Mouse (Mus musculus): ENCODE results near the gene Pcsk2. TPM values are rescaled to one million over a fixed set of nuclear protein-coding genes. Genes with fewer than 3 reads are reported as not detected.

Pcsk2 gene
- total RNA-seq (2021) (1 to 10 TPM; 4.1 to 5.6 TPM), polyA plus RNA-seq (2012; rRNA removed) (0.77 and 0.96 TPM in 2 replicates)
- long read RNA-seq, full-length matches to known transcripts, result 9 of 12 reads
- long read RNA-seq, partial matches to known transcripts, result 2 of 12 reads
- long read RNA-seq, other reads (novel, unspliced or antisense), result 1 of 12 reads

GRCm38 (mm10) chr2:143545758-143546246 is at the start of gene Pcsk2:
TSS of gene Pcsk2 (plus strand) at chr2:143546156.
- peak; percentile 79 for DNase-seq

DNA sequence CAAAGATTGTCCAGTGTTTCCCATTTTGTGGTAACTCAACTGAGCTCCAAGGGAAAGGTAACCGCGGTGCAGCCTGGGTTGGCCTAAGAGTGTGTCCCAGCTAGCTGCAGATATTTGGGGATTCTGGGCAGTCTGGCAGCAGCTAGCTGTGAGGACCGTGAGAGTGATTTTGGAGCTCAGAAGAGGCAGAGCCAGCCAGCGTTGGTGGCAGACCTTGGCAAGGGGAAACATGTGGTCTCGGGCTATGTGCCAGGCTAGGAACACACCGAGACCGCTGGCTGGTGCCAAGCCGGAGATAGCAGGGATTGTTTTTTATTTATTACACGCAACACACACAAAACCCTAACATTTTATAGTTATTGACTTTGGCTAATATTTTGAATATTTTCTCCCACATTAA is 45.1 kb upstream of the Pcsk2 start:
- peak; percentile 20 for DNase-seq

DNA sequence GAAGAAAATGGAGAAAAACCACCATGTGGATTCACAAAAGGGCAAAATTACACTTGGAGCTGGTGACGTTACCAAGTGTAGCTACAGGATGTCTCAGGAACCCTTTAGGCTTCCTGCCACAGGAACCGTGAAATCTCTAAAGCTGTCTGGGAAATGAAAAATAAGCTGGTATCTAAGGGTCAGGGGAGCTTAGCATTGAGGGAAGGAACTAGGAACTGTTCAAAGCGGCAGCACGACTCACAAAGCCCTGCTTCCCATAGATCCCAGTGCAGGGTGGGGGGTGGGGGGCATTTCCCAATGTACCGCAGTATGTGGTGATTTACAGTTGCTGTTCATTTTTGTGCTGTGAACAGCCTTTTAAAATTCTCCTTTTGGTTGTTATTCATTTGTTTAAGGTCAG is 44.2 kb upstream of the Pcsk2 start:
- DNase-seq, result no peak

GRCm38 (mm10) chr2:143502203-143502602 is 43.8 kb upstream of the Pcsk2 start:
- DNase-seq, result no peak

- DNase-seq, result peak; percentile 53
These were observed 9.5 kb upstream of the Pcsk2 start for GRCm38 (mm10) chr2:143536485-143536884.

- DNase-seq, result no peak
These were observed 631 bp upstream of the Pcsk2 start for GRCm38 (mm10) chr2:143545299-143545751.

DNA sequence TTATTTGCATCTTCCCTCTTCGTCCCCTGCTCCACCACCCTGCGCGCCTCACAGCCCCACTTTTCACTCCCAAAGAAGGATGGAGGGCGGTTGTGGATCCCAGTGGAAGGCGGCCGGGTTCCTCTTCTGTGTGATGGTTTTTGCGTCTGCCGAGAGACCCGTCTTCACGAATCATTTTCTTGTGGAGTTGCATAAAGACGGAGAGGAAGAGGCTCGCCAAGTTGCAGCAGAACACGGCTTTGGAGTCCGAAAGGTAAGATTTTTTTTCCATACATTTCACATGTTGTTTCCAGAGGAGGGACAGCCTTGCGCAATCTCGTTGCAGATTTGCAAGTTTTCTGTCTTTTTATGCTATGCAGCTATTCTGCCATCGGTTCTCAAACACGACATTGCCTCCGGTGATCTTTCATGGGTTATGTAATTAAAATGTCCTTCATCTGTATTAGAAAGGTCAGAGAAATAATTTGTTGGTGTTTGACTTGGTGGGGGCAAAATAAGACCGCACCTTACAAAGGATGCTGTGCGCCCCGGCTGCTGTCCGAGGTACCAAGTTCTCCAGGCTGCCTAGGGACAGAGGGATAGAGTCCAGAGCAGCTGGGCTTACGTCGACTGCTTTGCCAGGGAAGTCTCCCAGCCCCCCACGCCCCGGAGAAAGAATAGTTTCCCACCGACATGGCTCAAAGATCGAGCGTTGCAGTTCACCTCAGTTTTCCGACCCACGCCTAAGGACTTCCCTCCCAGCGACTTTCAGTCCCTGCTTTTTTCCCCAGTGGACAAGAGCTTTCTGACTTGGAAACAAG is 656 bp downstream of the Pcsk2 start:
- DNase-seq, result peak; percentile 39

GRCm38 (mm10) chr2:143547251-143548090 is 1.5 kb downstream of the Pcsk2 start:
- DNase-seq, result no peak

GRCm38 (mm10) chr2:143560384-143560783 is 14.4 kb downstream of the Pcsk2 start:
- DNase-seq, result no peak

DNA sequence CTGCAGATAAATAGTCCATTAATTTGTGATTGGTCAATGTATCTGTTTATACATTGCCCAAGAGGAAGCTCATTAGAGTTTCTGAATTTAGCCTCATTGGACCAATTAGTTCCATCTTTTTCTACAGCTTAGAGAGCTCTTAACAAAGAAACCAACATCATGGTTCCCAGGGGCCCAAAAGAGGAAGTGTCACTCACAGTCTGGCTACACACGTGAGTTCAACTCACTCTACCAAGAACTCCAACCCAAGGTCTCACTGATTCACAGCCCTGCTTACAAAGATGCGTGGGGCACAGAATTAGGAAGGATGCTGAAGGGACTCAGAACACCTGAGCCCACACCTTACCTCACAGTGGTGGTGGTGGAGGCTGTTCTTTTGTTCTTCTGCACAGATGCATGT is 19.1 kb downstream of the Pcsk2 start:
- no peak for DNase-seq

DNA sequence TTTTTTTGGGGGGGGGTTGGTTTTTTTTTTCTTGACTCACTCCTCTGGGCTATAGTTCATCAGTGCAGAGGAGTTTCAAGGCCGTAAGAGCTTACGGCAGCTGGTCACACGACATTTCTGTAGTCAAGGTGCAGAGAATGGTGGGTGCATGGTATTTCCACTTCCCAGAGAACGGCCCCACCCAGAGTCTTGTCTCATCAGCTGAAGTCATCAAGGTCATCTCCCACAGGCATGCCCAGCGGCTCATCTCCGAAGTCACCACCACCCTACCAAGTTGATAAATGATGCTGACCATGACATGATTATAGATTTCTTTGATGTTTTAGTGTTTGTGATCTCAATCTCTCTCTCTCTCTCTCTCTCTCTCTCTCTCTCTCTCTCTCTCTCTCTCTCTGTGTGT is 20.0 kb downstream of the Pcsk2 start:
- peak; percentile 46 for DNase-seq

GRCm38 (mm10) chr2:143585341-143585740 is 39.4 kb downstream of the Pcsk2 start:
- no peak for DNase-seq

GRCm38 (mm10) chr2:143590398-143590797 is 44.4 kb downstream of the Pcsk2 start:
- no peak for DNase-seq

GRCm38 (mm10) chr2:143603071-143603470 is 57.1 kb downstream of the Pcsk2 start:
- DNase-seq, result no peak

DNA sequence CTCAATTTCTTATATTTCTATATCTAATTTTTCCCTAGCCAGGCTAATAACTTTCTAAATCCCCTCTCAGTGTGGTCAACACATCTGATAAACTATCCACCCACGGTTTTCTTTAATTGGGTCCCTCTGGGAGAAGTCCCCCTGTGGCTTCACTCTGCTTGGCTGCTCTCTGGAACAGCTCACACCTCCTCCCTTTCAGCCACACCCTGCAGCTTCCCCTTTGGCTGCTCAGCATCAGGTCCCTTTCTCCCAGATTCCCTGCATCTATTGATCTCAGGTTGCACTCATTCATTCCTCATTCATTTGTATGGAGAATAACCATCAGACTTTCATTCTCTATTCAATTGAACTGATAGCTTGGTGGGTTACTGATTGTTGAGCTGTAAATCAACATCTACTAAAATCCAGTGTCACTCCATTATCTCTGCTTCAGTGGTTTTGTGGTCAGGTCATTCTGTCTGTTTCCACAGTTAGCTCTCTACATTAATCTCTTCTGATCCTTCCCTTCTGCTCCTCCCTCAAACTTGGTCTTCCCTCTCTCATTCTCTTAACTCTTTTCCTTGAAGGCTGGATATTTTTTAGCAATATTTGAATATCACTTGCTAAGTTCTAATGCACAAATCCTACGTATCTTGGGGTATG is 58.0 kb downstream of the Pcsk2 start:
- DNase-seq, result no peak

DNA sequence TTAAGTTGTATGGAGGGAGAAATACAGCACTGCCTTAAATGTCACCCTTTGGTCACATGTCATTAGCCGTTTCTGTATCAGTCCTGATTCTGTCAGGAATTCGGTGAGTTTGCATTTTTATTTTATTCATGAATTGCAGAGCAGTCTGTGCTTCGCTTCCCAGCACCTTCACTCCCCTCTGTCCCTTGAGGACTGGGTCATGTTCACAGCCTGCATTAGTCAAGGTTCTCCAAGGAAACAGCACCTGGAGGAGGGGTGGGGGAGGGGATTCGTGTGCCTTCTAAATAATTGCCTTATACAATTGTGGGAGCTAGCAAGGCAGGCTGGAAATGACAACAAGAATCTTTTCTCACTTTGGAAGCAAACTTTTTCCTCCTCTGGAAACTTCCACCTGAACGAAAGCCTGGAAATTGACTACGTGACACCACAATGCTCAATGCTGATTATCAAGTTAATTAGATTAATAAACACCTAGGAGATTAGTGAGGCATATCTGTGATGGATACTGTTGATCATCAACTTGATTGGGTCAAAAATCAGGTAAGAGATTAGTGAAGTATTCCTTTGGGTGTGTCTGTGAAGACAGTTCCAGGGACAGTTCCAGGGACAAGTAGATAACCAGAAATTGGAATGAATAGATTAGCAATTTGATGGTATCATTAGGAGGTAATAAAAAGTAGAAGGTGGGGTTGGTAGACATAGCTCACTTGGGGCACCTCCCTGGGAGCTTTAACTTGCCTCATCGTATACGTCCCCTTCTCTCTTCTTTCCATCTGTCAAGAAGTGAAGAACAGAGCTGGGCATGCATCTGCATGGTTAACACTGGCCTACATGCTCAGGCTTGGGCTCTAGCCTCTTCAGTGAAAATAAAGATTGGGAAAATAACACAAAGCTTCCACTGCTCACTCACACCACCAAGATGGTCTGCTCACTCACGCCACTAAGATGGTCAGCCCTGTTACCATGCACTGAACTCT is 64.7 kb downstream of the Pcsk2 start:
- DNase-seq, result no peak

DNA sequence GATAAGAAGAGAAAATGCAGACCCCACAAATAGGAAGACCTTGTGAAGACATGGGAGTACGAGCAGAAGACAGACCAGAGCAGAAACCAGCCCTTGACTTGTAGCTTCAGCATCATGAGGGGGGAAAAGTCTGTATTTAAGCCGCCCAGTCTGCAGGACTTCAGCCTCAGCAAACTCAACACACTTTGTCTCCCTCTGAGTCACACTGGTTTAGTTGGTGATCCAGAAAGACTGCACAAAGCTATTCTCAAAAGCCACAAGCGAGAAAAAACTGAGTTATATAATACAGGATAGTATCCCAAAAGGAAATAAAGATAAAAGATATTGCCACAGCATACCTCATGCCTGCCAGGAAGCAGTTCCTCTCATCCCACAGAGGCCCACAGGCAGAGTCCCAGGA is 67.5 kb downstream of the Pcsk2 start:
- DNase-seq, result no peak

- DNase-seq, result no peak
These were observed 68.8 kb downstream of the Pcsk2 start for GRCm38 (mm10) chr2:143614775-143615174.

- no peak for DNase-seq
These were observed 75.0 kb downstream of the Pcsk2 start for GRCm38 (mm10) chr2:143620916-143621315.

- DNase-seq, result no peak
These were observed 78.0 kb downstream of the Pcsk2 start for GRCm38 (mm10) chr2:143623916-143624315.

GRCm38 (mm10) chr2:143643305-143643704 is 97.3 kb downstream of the Pcsk2 start:
- no peak for DNase-seq

All from adrenal gland, adult 2 months (tissue).